Mouse (Mus musculus) stomach, embryonic 15.5 days (tissue): Measurements from ENCODE around the gene Cacnb2. TPM values are rescaled to one million over a fixed set of nuclear protein-coding genes. Genes with fewer than 3 reads are reported as not detected.

Experiments used
- ATAC-seq: fragments of 200-750 bp; cut with Nextera tagmentation; 2 replicates; pipeline ENCODE4 v1.8.0; 2017; ENCODE audit warnings: low read depth, moderate number of reproducible peaks, moderate TSS enrichment; ENCODE audit not compliant: insufficient read depth, low FRiP score
- H3K27ac ChIP-seq: fragments of 300-500 bp; sonication (generic); 2 replicates; pipeline ENCODE4 v1.5.1; 2015; ENCODE audit warnings: mild to moderate bottlenecking, inconsistent platforms
- H3K27me3 ChIP-seq: fragments of 300-500 bp; sonication (generic); replicated peaks from 2 replicates; pipeline ENCODE4 v1.6.1; 2015; ENCODE audit warnings: inconsistent platforms
- H3K36me3 ChIP-seq: fragments of 300-500 bp; sonication (generic); 2 replicates; pipeline ENCODE4 v1.6.1; 2015; ENCODE audit warnings: inconsistent platforms
- H3K4me1 ChIP-seq: fragments of 300-500 bp; sonication (generic); 2 replicates; pipeline ENCODE4 v1.6.1; 2015; ENCODE audit warnings: inconsistent platforms
- H3K4me2 ChIP-seq: fragments of 300-500 bp; sonication (generic); 2 replicates; pipeline ENCODE4 v1.6.1; 2015; ENCODE audit warnings: mild to moderate bottlenecking, inconsistent platforms
- H3K4me3 ChIP-seq: fragments of 300-500 bp; sonication (generic); replicated peaks from 2 replicates; pipeline ENCODE4 v1.5.1; 2015; ENCODE audit warnings: inconsistent platforms
- H3K9ac ChIP-seq: fragments of 300-500 bp; sonication (generic); 2 replicates; pipeline ENCODE4 v1.6.1; 2015; ENCODE audit warnings: inconsistent platforms
- H3K9me3 ChIP-seq: fragments of 300-500 bp; sonication (generic); 2 replicates; pipeline ENCODE4 v1.6.1; 2016; ENCODE audit warnings: inconsistent platforms
- WGBS: fragments of 180-500 bp; shearing (Covaris S2); methylation state at CpG from one replicate; pipeline ENCODE4 v1.1.7; 2015; 5-methylcytosine and 5-hydroxymethylcytosine counted together
- polyA plus RNA-seq: library from polyadenylated mRNA; unstranded; fragments of >200 nt; fragmentation: Nextera tagmentation; extraction: Ambion mirVana; gene quantifications from 2 replicates; pipeline ENCODE4 v1.2.1, GENCODE M21; 2015

The Cacnb2 gene
- polyA plus RNA-seq, 1 experiment from 2014 or later, result 3.0 TPM

DNA sequence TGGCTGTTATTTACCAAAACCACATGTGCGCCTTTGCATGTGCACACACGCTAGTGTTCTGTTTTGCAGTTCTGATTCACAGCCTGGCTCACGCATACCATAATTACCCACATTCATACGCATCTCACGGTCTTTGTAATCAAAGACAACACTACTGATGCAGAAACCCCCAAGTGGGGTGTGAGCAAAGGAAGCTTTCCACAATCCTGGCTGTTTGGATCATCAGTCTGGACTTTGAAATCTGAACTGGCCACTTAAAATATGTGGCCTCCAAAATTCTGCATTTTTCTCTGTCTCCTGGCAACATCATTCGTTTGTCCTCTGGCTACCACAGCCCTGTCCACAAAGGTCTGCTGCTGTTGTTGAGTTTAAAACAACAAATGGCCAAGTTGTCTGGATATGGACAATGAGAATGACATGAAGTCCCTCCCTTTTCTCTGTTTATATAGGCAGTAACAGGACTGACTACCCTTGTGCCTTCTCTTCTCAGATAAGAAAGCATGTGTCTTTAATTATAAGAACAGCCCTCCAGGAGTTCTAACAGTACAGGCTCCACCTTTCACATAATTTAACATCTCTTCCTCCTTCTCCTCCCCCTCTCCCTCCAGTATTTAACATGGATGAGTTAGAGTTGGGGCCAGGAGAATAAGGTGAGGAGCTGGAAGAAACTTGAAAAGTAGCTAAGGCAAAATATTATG, 204.9 kb downstream of the Cacnb2 start:
- no peak overlapping the region for H3K4me3 ChIP-seq
- H3K4me1 ChIP-seq, result no peaks in the 10 kb centered on the region
- no peaks in the 10 kb centered on the region for H3K9me3 ChIP-seq
- H3K27me3 ChIP-seq, result no peaks in the 10 kb centered on the region
- no peak overlapping the region for H3K9ac ChIP-seq
- H3K27ac ChIP-seq, result no peak overlapping the region
- H3K4me2 ChIP-seq, result no peak overlapping the region
- no peak for ATAC-seq
- no peaks in the 10 kb centered on the region for H3K36me3 ChIP-seq
- 73% methylated on average over 6 of the region's 6 CpGs for WGBS

DNA sequence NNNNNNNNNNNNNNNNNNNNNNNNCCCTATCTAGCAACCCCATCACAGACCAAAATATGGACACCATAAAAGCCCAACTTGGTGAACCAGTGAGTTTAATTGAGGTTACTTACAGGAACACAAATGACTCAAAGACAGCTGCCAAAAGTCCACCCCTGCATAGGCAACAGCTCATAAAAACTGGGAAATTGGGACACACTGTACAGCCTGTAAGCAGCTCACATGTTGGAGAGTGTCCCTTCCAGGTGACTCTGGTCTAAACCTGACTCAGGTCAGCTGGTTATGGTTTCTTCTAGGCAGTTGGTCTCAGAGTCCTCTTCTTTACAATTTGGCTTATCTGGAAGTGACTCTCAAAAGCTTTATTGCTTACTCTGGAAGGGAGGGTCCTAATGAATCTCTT, 212.1 kb downstream of the Cacnb2 start:
- H3K9me3 ChIP-seq, result no peaks in the 10 kb centered on the region
- ATAC-seq, result no peak
- H3K36me3 ChIP-seq, result no peaks in the 10 kb centered on the region
- no peak overlapping the region for H3K4me3 ChIP-seq
- H3K4me1 ChIP-seq, result no peaks in the 10 kb centered on the region
- H3K9ac ChIP-seq, result no peak overlapping the region
- no peak overlapping the region for H3K4me2 ChIP-seq
- H3K27me3 ChIP-seq, result no peaks in the 10 kb centered on the region
- H3K27ac ChIP-seq, result no peak overlapping the region

DNA sequence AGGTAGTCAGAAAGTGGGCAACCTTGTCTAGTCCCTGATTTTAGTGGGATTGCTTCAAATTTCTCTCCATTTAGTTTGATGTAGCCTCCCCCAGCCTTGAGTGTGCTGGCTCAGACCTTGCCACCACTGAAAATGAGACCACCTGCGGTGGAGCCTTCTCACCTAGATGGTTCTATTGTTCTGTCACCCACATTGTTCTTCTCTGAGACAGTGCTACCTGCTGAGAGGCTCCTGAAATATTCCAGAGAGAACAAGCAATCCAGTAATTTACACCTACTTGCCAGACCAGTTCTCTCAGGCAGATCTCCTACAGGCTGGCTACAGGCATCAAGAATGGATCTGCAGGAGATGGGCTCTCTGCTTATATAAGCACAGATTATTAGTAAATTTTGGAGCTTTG, 215.8 kb downstream of the Cacnb2 start:
- no peak for ATAC-seq
- WGBS, result 42% methylated on average over 1 of the region's 1 CpGs
- Histone ChIP-seq H3K4me3 (no peak overlapping the region), H3K4me2 (no peak overlapping the region), H3K9ac (no peak overlapping the region), H3K27me3 (no peaks in the 10 kb centered on the region), H3K27ac (no peak overlapping the region), H3K36me3 (no peaks in the 10 kb centered on the region), H3K9me3 (no peaks in the 10 kb centered on the region), H3K4me1 (no peaks in the 10 kb centered on the region)

DNA sequence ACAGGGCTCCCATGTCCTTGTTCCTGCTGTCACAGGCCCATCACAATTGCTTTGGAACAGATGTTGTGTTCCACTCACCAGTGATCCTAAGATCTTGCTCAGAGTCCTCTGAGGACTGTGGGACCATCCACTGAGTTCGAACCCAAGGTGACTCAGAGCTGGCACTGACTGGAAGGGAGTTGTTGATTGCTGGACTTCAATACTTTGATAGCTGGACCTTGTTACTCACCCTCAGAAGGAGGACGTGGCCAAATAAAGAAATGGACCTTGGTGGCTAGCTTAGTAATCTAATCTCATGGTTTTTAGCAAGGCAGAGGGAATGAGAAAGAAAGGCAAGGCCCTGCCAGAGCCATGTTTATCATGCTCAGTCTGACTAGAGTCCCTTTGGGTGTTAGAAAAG, 218.1 kb downstream of the Cacnb2 start:
- Histone ChIP-seq H3K4me1 (0 out of 2 replicates have a peak, but pooled peaks cover 5% of the 10 kb centered on the region), H3K4me2 (no peak overlapping the region), H3K4me3 (no peak overlapping the region), H3K36me3 (no peaks in the 10 kb centered on the region), H3K27ac (no peak overlapping the region), H3K27me3 (no peaks in the 10 kb centered on the region), H3K9me3 (no peaks in the 10 kb centered on the region), H3K9ac (no peak overlapping the region)
- ATAC-seq, result no peak
- 78% methylated on average over 2 of the region's 2 CpGs for WGBS

DNA sequence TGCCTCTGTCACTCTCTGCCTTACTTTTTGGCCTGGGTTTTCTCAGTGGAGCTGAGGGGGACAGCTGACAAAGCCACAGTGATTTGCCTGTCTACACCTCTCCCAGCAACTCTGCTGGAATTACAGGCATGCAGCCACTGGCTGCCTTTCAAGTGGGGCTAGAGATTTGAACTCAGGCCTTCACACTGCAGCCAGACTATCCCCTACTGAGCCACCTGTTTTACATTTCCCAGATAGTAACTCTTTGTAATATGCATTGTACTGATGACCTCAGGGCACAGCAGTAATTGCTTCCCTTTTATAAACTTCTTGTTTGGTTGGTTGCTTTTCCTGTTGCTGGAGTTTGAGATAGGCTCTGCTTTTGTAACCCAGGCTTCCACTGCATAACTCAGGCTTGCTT, 220.2 kb downstream of the Cacnb2 start:
- ATAC-seq, result no peak
- no peaks in the 10 kb centered on the region for H3K9me3 ChIP-seq
- H3K9ac ChIP-seq, result no peak overlapping the region
- no peaks in the 10 kb centered on the region for H3K36me3 ChIP-seq
- H3K4me1 ChIP-seq, result 0 out of 2 replicates have a peak, but pooled peaks cover 5% of the 10 kb centered on the region
- no peaks in the 10 kb centered on the region for H3K27me3 ChIP-seq
- H3K4me2 ChIP-seq, result no peak overlapping the region
- no peak overlapping the region for H3K4me3 ChIP-seq
- H3K27ac ChIP-seq, result no peak overlapping the region

DNA sequence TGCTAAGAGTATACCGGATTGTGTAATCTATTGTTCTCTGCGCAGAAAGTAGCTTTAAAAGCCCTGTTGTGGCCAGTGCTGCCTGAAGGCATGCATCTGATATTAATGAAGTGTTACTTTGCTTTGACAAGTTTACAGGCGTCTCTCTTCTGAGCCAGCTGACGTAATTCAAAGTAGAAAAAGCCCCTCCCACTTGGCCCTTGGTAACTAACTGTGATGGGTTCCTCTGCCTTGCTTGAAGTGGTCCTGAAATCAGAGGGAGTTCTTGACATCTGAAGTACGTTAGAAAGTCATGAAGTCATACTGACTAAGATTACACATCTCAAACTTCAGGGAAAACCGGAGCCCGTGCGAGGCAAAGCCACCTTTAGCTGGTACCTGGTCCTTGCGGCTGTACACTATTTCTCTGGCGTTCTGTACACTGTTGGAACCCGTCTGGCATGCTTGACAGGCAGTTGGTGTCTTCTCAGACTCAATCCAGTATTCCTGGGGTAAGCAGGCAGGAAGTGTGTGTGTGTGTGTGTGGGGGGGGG, 221.0 kb downstream of the Cacnb2 start:
- H3K4me2 ChIP-seq, result peak overlapping the region; percentile 13; the same call in 1 of the 2 replicates
- H3K27me3 ChIP-seq, result no peaks in the 10 kb centered on the region
- 0 out of 2 replicates have a peak, but pooled peaks cover 5% of the 10 kb centered on the region for H3K4me1 ChIP-seq
- WGBS, result 48% methylated on average over 11 of the region's 11 CpGs
- H3K4me3 ChIP-seq, result no peak overlapping the region
- H3K27ac ChIP-seq, result no peak overlapping the region
- no peaks in the 10 kb centered on the region for H3K36me3 ChIP-seq
- no peak overlapping the region for H3K9ac ChIP-seq
- no peaks in the 10 kb centered on the region for H3K9me3 ChIP-seq
- ATAC-seq, result peak; percentile 22; the same call in 1 of the 2 replicates

DNA sequence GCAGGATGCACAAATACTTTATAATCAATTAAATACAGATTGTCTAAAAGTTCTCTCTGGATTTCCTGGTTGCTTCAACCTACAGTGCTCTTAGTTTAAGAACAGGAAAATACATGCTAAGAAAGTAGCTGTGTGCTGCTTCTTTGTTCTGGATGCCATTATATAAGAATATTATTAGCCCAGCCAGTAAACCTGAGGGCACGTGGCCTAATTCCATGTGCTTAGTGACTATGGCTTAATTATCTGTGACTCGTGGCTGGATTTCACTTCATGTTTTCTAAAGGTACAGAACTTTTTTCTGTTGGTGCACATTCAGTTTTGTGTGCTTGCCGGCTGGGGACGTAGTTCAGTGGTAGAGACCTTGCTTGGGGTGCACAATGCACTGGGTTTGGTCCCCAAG, 222.3 kb downstream of the Cacnb2 start:
- H3K4me2 ChIP-seq, result no peak overlapping the region
- no peak for ATAC-seq
- no peaks in the 10 kb centered on the region for H3K9me3 ChIP-seq
- no peak overlapping the region for H3K27ac ChIP-seq
- H3K36me3 ChIP-seq, result no peaks in the 10 kb centered on the region
- no peak overlapping the region for H3K9ac ChIP-seq
- H3K4me1 ChIP-seq, result 0 out of 2 replicates have a peak, but pooled peaks cover 5% of the 10 kb centered on the region
- no peaks in the 10 kb centered on the region for H3K27me3 ChIP-seq
- 81% methylated on average over 4 of the region's 4 CpGs for WGBS
- no peak overlapping the region for H3K4me3 ChIP-seq

DNA sequence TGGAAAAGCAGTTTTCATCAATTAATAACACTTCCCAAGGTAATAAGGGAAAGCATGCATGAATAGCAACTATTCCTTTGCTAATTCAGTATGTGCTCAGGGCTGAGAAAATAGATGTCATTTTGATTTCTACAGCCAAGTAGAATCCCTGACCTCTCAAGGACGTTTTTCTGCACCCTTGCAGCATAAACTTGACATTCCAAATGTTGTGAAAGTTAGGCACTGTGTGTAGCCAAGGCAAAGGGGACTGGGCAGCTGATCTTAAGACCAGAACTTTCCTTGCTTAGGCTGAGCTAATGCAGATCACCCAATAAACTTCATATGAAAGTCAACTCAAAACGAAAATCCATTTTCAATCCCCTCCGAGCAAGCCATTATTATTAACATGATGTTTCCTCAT, 226.6 kb downstream of the Cacnb2 start:
- no peaks in the 10 kb centered on the region for H3K27me3 ChIP-seq
- WGBS, result 57% methylated on average over 3 of the region's 3 CpGs
- ATAC-seq, result no peak
- no peak overlapping the region for H3K4me2 ChIP-seq
- H3K9me3 ChIP-seq, result no peaks in the 10 kb centered on the region
- H3K4me3 ChIP-seq, result no peak overlapping the region
- H3K4me1 ChIP-seq, result no peaks in the 10 kb centered on the region
- H3K9ac ChIP-seq, result no peak overlapping the region
- H3K27ac ChIP-seq, result no peak overlapping the region
- H3K36me3 ChIP-seq, result no peaks in the 10 kb centered on the region

DNA sequence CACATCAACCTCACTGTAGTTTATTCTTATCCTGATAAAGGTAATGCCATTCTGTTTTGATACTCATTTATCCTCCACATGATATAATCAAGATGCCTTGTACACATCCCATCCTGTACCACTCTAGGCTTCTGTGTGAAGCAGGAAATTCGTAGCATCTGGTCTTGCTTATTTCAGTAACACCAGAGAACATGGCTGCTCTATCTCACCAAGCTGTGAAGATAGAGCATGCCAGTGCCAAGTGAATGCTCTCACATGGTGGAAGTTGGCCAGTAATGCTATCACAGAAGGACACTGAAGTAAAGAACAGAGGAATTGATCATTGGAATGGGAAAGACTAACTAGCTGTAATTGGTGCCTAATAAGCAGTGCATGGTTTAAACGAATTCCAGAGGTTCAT, 228.4 kb downstream of the Cacnb2 start:
- H3K27ac ChIP-seq, result no peak overlapping the region
- WGBS, result 69% methylated on average over 2 of the region's 2 CpGs
- H3K27me3 ChIP-seq, result no peaks in the 10 kb centered on the region

DNA sequence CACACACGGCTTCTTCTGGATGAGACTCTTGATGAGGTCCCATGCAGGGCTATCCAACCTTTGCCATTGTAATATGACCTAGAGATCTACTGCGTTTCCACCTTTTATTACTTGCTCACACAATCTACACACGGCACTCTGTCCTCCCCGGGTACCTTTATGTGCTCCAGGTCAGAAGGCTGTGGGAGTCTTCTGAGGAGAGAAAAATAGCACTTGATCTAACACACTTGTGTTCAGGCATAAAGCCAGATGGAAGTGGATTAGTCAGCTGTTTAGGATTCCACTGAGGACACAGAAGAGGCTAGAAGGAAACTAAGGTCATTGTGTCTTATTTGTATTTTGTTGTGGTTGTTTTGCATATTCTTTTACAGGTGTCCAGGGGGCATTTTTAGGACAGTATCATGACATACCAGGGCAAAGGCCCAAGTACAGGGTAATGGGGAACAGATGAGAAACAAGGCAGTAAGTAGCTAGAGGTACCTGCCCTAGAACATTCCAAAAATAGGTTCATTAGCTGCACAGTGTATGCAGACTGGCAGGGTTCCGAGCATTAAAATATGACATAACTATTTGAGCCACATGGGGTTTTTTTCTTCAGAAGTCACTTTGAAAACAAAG, 231.9 kb downstream of the Cacnb2 start:
- Histone ChIP-seq H3K9me3 (no peaks in the 10 kb centered on the region), H3K27ac (no peak overlapping the region), H3K9ac (no peak overlapping the region), H3K27me3 (no peaks in the 10 kb centered on the region), H3K4me1 (no peaks in the 10 kb centered on the region), H3K4me3 (no peak overlapping the region), H3K36me3 (no peaks in the 10 kb centered on the region), H3K4me2 (no peak overlapping the region)
- WGBS, result 76% methylated on average over 5 of the region's 5 CpGs
- no peak for ATAC-seq

More for the DNA sequence above, 228.4 kb downstream of the Cacnb2 start:
- H3K4me1 ChIP-seq, result no peaks in the 10 kb centered on the region
- no peak overlapping the region for H3K4me3 ChIP-seq
- H3K4me2 ChIP-seq, result no peak overlapping the region
- no peak overlapping the region for H3K9ac ChIP-seq
- no peak for ATAC-seq
- no peaks in the 10 kb centered on the region for H3K36me3 ChIP-seq
- no peaks in the 10 kb centered on the region for H3K9me3 ChIP-seq

DNA sequence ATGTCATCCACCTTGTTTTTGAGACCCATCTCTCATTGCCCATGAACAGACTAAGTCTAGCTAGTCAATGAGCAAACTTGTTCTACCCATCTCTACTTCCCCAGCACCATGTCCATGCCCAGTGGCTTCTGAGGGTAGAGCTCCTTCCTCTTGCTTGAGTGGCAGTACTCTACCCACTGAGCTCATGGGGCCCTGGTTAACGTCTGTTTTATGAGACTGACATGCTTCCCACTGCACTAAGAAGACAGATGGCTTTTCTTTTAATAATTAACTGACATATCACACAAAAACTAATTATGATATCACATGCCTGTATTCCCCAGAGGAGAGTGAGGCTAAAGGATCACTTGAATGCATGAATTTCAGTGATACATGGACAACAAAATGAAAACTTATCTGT, 238.4 kb downstream of the Cacnb2 start:
- H3K4me2 ChIP-seq, result no peak overlapping the region
- H3K9me3 ChIP-seq, result no peaks in the 10 kb centered on the region
- H3K27ac ChIP-seq, result no peak overlapping the region
- WGBS, result 38% methylated on average over 1 of the region's 1 CpGs
- no peaks in the 10 kb centered on the region for H3K36me3 ChIP-seq
- ATAC-seq, result no peak
- no peaks in the 10 kb centered on the region for H3K27me3 ChIP-seq
- no peaks in the 10 kb centered on the region for H3K4me1 ChIP-seq
- no peak overlapping the region for H3K4me3 ChIP-seq
- H3K9ac ChIP-seq, result no peak overlapping the region

DNA sequence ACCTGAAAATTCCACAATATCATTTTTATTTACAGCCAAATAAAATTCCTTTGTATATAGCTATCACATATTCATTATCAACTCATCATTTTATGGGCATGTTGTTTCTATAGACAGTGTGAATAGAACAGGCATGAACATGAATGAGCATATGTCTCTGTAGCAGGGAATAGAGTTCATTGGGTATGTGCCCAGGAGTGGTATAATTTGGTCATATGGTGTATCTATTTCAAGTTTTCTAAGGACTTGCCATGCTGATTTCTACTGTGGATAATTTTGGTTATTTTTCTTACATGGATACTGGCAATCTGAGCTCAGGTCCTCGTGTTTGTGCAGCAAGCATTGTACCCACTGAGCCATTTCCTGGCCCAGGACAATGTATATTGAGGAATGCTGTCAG, 243.8 kb downstream of the Cacnb2 start:
- no peak for ATAC-seq
- Histone ChIP-seq H3K27ac (no peak overlapping the region), H3K36me3 (no peaks in the 10 kb centered on the region), H3K27me3 (no peaks in the 10 kb centered on the region), H3K4me3 (no peak overlapping the region), H3K4me1 (no peaks in the 10 kb centered on the region), H3K4me2 (no peak overlapping the region), H3K9ac (no peak overlapping the region), H3K9me3 (no peaks in the 10 kb centered on the region)
- WGBS, result 72% methylated on average over 1 of the region's 1 CpGs
